Mouse (Mus musculus) gonadal fat pad, adult 2 months (tissue): ENCODE results near the gene Adamtsl4. TPM values are rescaled to one million over a fixed set of nuclear protein-coding genes. Genes with fewer than 3 reads are reported as not detected.
"Not testable (repeated sequence)": the region's sequence is repeated elsewhere in the genome, so short reads cannot be mapped to it uniquely, and the experiment has no call there.

ENCODE experiments used
- DNase-seq: peaks from one replicate; pipeline ENCODE4 v3.0.0-alpha.2; 2012; ENCODE audit warnings: low read depth
- polyA plus RNA-seq: library from polyadenylated mRNA; depleted of rRNA; stranded (reverse); fragments of >200 nt; gene quantifications from 2 replicates; pipeline ENCODE4 v1.2.3, GENCODE M21; 2012

Adamtsl4 gene
- polyA plus RNA-seq, 1 experiment: 12.5 TPM

GRCm38 (mm10) chr3:95700233-95700681 lies 12.5 kb upstream of the Adamtsl4 start:
- no peak for DNase-seq

- DNase-seq: no peak
Observed at GRCm38 (mm10) chr3:95698286-95698685, 10.6 kb upstream of the Adamtsl4 start.

- no peak for DNase-seq
Observed at GRCm38 (mm10) chr3:95696360-95696759, 8.6 kb upstream of the Adamtsl4 start.

GRCm38 (mm10) chr3:95695796-95696195 lies 8.1 kb upstream of the Adamtsl4 start:
- no peak for DNase-seq

GRCm38 (mm10) chr3:95694808-95695703 lies 7.3 kb upstream of the Adamtsl4 start:
- DNase-seq: no peak

GRCm38 (mm10) chr3:95693821-95694807 lies 6.4 kb upstream of the Adamtsl4 start:
- DNase-seq: no peak

- no peak for DNase-seq
Observed at GRCm38 (mm10) chr3:95692677-95693076, 5.0 kb upstream of the Adamtsl4 start.

- DNase-seq: not testable (repeated sequence)
Observed at GRCm38 (mm10) chr3:95690552-95690951, 2.8 kb upstream of the Adamtsl4 start.

GRCm38 (mm10) chr3:95689940-95690339 lies 2.2 kb upstream of the Adamtsl4 start:
- DNase-seq: no peak

GRCm38 (mm10) chr3:95689171-95689915 lies 1.6 kb upstream of the Adamtsl4 start:
- no peak for DNase-seq

- no peak for DNase-seq
Observed at GRCm38 (mm10) chr3:95687168-95687523, 571 bp downstream of the Adamtsl4 start.

- no peak for DNase-seq
Observed at GRCm38 (mm10) chr3:95686492-95687167, 1.1 kb downstream of the Adamtsl4 start.

- DNase-seq: no peak
Observed at GRCm38 (mm10) chr3:95685701-95686100, 2.0 kb downstream of the Adamtsl4 start.

- DNase-seq: no peak
Observed at GRCm38 (mm10) chr3:95685301-95685700, 2.4 kb downstream of the Adamtsl4 start.

- no peak for DNase-seq
Observed at GRCm38 (mm10) chr3:95684846-95685245, 2.9 kb downstream of the Adamtsl4 start.

- DNase-seq: no peak
Observed at GRCm38 (mm10) chr3:95682878-95683277, 4.8 kb downstream of the Adamtsl4 start.

- no peak for DNase-seq
Observed at GRCm38 (mm10) chr3:95681365-95681764, 6.4 kb downstream of the Adamtsl4 start.

GRCm38 (mm10) chr3:95680673-95681072 lies 7.0 kb downstream of the Adamtsl4 start:
- DNase-seq: no peak

GRCm38 (mm10) chr3:95679551-95679950 lies 8.2 kb downstream of the Adamtsl4 start:
- no peak for DNase-seq

- DNase-seq: no peak
Observed at GRCm38 (mm10) chr3:95677420-95678090, 10.2 kb downstream of the Adamtsl4 start.
